Mouse (Mus musculus): ENCODE data around the gene Tpcn1.

The Tpcn1 gene

DNA sequence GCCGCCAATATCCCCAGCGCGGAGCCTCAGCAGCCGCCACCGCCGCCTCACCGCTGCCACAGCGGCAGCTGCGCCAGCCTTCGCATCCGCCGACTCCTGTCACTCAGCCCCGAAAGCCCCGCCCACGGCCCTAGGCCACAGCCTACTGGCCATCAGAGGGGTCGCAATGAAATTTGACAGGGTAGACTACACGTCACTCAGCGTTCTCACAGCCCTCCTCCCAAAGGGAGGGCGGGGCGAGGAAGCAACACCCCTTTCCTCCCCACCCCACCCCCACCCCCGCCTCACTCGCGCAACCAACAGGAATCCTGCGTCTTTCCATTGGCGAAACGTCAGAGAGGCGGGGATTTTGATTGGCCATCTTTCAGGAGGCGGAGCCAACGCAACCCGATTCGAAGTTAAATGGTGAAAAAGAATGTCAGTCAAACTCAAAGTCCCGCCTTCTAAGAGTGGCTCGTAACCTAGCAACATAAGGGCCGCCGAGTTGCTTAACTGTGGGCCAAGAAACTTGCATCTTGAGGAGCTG, at the start of gene Tpcn1, which contains the start of gene Iqcd:
Gene Tpcn1, minus strand, starts transcription at position 105 of the 526 bp plus-strand sequence.
Gene Iqcd, plus strand, starts transcription at position 448 of the 526 bp plus-strand sequence.
- DNase-seq = peak; percentile 99

DNA sequence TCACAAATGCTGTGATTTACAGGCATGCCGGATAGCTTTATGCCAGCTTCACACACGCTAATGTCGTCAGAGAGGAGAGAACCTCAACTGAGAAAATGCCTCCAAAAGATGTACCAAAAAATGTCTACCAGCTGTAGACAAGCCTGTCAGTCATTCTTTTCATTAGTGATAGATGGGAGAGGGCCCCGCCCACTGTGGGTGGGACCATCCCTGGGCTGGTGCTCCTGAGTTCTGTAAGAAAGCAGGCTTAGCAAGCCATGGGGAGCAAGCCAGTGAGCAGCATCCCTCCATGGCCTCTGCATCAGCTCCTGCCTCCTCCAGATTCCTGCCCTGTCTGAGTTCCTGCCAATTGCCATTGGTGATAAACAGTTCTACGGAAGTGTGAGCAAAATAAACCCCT, 47.2 kb upstream of the Tpcn1 start:
- no peak for DNase-seq

- no peak for DNase-seq
Measured at GRCm38 (mm10) chr5:120634860-120635259, 46.4 kb upstream of the Tpcn1 start.

GRCm38 (mm10) chr5:120634131-120634530, 45.7 kb upstream of the Tpcn1 start, which contains the start of gene Cfap73:
Gene Cfap73 (minus strand): TSS chr5:120634235.
- DNase-seq = no peak

GRCm38 (mm10) chr5:120631892-120632291, 43.4 kb upstream of the Tpcn1 start:
- DNase-seq = no peak

DNA sequence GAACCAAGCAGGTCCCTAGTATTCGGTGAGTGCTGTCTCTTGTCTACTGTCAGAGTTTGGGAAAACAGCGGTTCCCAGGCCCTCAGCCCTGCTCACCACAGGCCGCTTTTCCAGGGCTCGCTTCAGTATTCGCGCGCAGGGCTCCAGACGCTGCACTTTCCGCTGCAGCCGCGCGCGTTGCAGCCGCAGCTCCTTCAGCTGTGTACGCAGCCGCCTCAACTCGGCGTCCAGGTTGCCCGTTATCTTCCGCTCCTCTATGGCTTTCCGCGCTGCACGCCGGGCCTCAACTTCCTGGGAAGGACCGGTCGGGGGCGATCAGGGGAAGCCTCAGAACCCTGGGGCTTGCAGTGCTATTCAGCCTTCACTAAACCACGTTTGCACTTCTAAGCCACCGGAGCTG, 42.7 kb upstream of the Tpcn1 start:
- DNase-seq = no peak

GRCm38 (mm10) chr5:120628624-120629023, 40.2 kb upstream of the Tpcn1 start:
- DNase-seq = no peak

GRCm38 (mm10) chr5:120627515-120628300, 39.2 kb upstream of the Tpcn1 start:
- DNase-seq = no peak

DNA sequence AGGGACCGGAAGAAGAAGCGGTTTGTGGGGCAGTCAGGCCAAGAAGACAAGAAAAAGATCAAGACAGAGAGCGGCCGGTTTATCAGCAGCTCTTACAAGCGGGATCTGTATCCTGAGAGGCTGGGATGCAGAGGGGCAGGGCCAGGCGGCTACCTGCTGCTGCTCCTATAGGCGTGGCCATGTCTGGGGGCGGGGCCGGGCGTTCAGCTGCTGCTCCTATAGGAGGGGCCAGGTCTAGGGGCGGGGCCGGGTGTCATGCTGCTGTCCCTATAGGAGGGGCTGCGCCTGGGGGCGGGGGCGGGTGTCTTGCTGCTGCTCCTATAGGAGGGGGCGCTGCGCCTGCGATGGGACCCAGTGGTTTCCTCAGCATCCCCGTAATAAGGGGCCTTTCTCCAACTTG, 37.9 kb upstream of the Tpcn1 start:
- DNase-seq = no peak

GRCm38 (mm10) chr5:120624427-120624826, 36.0 kb upstream of the Tpcn1 start:
- DNase-seq = no peak

GRCm38 (mm10) chr5:120622198-120622851, 33.9 kb upstream of the Tpcn1 start:
- no peak for DNase-seq

DNA sequence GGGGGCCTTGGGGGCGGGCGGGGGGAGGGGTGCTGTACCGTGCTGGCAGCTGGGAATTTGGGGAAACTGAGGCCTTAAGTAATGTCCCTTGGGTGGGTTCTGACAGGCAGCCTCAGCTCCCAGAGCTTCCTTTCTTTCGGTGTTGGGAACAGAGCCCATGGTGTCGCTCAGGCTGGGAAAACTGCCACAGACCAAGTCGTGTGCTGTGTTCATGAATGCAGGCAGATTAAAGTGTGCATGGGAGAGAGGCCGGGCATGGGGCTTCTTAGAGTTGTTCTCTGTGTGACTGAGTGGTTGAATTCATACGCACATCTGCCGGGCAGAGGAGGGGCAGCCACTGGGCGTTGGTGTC, 33.3 kb upstream of the Tpcn1 start:
- DNase-seq = no peak

DNA sequence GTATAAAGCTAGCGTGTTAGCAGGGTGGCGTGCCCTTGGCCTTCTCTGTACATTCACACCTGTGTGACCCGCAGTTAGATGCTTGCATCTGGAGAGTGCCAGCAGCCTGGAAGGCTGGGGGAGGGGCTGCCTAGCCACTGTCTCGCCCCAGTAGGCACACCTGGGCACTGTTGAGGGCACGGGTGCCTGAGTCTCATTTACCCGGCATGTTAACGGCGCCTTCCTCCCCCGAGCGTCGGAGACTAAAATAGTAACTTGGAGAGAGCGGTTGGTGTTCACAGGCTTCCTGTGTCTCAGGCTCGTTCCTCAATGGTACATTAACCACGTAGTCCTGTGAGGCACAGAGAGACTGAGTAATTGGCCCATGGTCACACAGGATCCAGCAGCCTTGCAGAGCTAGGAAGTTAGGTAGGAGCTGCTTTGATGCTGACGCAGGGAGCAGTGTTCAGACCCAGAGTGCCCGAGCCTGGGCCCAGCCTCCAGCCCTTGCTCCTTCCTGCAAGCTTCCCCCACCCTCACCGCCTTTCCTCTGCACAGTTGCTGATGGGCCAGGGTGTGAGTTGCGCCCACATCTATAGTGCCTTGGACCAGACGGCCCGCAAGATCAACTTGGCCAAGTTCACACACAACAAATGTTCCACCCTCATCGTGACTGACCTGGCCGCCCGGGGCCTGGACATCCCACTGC, 32.7 kb upstream of the Tpcn1 start:
- no peak for DNase-seq

DNA sequence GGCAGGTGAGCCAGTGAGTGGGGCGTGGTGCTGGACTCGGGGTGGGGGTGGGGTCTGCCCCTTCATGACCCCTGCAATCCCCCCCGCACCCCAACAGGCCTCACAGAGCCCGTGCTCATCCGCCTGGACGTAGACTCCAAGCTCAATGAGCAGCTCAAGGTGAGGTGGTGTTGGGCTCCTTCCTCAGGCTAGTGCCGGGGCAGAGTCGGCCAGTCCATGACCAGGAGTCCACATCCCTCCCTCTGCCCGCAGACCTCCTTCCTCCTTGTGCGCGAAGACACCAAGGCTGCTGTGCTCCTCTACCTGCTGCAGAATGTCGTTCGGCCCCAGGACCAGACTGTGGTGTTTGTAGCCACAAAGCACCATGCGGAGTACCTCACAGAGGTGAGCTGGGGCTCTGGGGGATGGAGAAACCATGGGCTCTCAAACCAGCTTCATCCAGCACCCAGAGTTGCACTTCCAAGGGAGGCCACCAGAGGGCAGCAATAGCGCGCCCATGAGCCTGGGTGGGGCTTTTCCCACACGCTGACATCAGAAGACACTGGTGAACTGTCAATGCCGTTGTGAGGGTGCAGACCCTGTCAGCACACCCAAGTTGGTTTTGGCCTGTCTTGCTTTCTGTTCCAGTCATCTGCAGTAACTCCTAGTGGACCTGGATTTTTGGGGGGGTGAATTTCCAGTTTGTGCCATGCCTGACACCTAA, 32.1 kb upstream of the Tpcn1 start:
- peak; percentile 92 for DNase-seq

DNA sequence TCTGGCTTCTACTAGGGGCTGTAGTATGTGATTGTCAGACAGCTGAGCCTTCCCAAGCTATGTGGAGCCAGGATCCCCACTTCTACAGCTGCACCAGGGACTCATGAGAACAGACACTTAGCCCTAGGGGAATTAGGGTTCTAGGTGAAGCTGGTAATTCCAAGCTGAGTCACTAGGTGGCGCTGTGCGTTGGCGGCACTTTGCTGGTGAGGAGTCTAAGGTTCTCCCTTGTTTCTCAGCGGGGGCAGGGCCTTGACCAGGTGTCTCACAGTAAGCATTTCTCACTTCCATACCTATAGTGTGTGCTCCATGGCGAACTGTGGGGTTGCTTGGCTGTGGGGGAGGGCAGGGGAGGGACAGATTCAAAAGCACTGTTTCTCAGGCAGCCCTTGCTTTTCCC, 30.7 kb upstream of the Tpcn1 start:
- peak; percentile 85 for DNase-seq

DNA sequence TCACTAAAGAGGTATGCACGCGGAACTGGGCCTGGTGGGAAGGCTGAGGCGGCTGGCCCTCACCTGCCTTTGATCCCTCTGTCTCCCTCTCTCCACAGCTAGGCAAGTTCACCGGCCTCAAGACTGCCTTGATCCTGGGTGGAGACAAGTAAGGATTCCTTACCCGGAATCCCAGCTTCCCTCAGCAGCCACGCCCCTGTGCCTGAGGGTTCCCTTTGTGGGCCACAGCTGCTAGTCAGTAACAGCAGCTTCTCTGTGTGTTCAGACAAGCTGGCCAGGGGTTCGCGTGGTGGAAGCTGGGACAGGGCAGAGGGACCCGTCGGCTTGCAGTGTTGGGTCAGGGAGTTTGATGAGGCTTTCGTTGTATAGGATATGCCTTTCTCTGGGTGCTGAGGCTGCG, 30.3 kb upstream of the Tpcn1 start:
- no peak for DNase-seq

DNA sequence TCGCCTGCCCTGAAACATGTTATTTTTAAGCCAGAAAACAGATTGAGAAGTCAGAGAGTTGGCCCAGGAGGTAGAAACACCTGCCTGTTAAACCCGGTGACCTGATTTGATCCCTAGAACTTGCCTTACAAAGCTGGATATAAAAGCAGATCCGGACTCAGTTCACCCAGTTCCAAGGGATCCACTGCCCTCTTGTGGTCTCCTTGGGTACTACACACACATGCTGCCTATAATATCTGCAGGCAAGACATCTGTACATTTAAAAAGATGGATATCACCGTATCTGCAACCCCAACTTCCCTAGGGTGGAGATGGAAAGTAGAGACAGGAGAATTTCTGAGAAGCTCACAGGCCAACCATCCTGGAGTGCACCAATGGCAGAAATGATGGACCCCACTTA, 27.4 kb upstream of the Tpcn1 start:
- DNase-seq = peak; percentile 65

DNA sequence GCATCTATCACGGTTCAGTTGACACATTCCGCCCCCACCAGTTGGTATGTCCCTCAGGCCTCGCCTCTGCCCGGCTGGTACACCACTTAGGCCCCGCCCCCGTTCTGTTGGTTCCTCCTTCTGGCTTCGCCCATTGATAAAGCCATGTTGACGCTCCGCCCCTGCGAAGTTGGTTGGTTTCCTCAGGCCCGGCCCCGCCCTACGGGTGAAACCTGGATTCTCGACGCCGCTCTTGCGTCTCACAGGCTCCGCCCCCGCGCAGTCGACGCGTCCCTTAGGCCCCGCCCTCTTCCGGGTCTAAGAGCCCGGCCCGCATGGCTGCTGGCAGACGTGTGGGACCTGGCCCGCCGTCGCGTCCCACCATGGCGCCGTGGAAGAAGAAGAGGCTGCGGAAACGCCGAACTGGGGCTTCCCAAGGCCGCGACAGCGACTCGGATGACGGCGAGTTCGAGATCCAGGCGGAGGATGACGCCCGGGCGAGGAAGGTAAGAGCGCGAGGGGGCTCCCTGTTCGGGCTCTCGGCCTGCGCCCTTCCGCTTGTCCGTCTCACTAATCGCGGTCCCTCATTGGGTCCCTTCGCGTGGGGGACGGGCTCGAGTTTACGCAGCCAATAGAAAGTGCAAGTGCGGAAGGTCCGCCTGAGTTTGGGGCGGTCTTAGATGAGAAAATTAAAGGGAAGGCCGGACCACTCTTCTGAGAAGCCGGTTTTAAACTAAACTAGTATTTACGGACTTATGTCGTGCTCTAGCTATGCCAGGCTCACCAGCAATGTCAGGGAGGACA, 24.5 kb upstream of the Tpcn1 start:
- DNase-seq = peak; percentile 100

GRCm38 (mm10) chr5:120612442-120612821, 24.0 kb upstream of the Tpcn1 start, which contains the start of the genes Rita1 and Ddx54:
Gene Rita1 (minus strand): TSS chr5:120612589.
Gene Ddx54 (plus strand): TSS chr5:120612739.
- DNase-seq = peak; percentile 98

DNA sequence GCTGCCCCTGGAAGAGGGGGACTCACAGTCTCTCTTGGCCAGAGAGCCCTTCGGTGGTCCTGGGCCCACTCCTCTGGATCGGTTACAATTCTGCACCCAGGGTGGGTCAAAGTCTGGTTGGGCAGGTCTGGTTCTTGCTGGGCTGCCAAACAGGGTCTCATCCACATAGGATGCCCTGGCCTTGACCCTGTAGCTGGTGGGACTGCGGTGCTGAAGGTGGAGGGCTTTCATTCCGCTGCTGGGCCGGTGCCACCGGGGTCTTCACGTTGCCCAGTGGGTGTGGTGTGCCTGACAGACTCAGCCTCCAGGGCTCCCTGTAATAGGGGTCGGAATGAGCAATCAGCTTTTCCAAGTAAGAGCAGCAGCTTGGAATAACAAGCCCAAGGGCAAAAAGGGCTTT, 22.9 kb upstream of the Tpcn1 start:
- no peak for DNase-seq

DNA sequence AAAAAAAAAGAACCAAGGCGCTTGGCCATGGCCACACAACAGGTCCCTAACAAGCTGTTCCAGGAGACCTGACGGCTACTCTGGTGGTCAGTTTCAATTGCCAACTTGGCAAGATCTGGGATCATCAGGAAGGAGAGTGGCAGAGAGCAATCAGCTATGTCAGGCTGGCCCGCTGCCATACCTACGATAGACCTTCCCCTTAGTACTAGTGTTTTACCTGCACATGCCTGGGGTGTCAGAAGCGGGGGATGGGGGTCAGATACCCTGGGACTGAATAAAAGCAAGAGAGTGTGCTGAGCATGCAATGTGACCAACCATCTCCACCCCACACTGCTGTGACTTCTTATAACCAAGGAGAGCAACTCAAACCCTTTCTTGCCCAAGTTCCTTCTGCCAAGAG, 22.4 kb upstream of the Tpcn1 start:
- DNase-seq = no peak

GRCm38 (mm10) chr5:120609246-120609775, 20.8 kb upstream of the Tpcn1 start:
- no peak for DNase-seq

All from right cerebral cortex, postnatal 4 days (tissue).